Mouse (Mus musculus) Patski (cell line): Measurements from ENCODE around the gene Kremen2. TPM values are rescaled to one million over a fixed set of nuclear protein-coding genes. Genes with fewer than 3 reads are reported as not detected.

Experiments
- ATAC-seq: fragments of 100-300 bp; one replicate; pipeline ENCODE4 v1.8.0; 2021
- CTCF ChIA-PET: fragments of 350-600 bp; sonication (Branson Sonifier 250); formaldehyde crosslinking; loops from one replicate; lab custom pipeline; 2022; ENCODE audit warnings: inconsistent platforms; lab: Charles Lee
- POLR2A ChIA-PET: fragments of 350-600 bp; sonication (Branson Sonifier 250); formaldehyde crosslinking; loops from one replicate; lab custom pipeline; 2022; ENCODE audit warnings: antibody characterized with exemption, inconsistent platforms; lab: Charles Lee
- DNase-seq: peaks from one replicate; pipeline ENCODE4 v3.0.0-alpha.2; 2011; ENCODE audit warnings: low read depth, low spot score
- H3K27me3 ChIP-seq: fragments of 371-371 bp; one replicate; pipeline ENCODE4 v1.5.1; 2021
- CTCF ChIP-seq: fragments of 100-300 bp; IDR thresholded peaks from one replicate; pipeline ENCODE4 v1.5.1; 2021
- in situ Hi-C: fragments of 300-500 bp; cut with MboI; formaldehyde crosslinking; loops from 3 replicates; pipeline ENCODE4 v1.11.1; 2018; ENCODE audit warnings: low pct_unique_long_range_greater_than_20kb, mixed read lengths
- polyA plus RNA-seq: library from polyadenylated mRNA; unstranded; gene quantifications from one replicate; pipeline ENCODE4 v1.2.3, GENCODE M21; 2021

The Kremen2 gene
- polyA plus RNA-seq, 1 experiment from 2014 or later: not detected

GRCm38 (mm10) chr17:23694491-23694890, 51.1 kb downstream of the Kremen2 start:
- no peaks in the 10 kb centered on the region for H3K27me3 ChIP-seq
- in situ Hi-C loops: no loop called here
- DNase-seq: no peak
- ATAC-seq: peak; percentile 77
- ChIA-PET CTCF (interaction anchor here (1.1 to 3.0 kb wide), 5 partner anchors 10 to 30 kb away, joined by 3 to 16 read pairs (median 6); partner anchors contain the start of gene Cldn9), POLR2A (no interaction called here)
- TF ChIP-seq CTCF: no peak

Other genes starting within 250 kb of the Kremen2 start
- 8.6 TPM for gene Zfp213, start 181.6 kb downstream of the Kremen2 start, polyA plus RNA-seq
- gene Zfp13, start 146.3 kb downstream of the Kremen2 start, polyA plus RNA-seq: 6.8 TPM
- not detected for gene Zscan10, start 145.0 kb downstream of the Kremen2 start, polyA plus RNA-seq
- not detected for gene Mmp25, start 100.6 kb downstream of the Kremen2 start, polyA plus RNA-seq
- 0.22 TPM for gene Bicdl2, start 85.3 kb downstream of the Kremen2 start, polyA plus RNA-seq
- 261 TPM for gene Hcfc1r1, start 72.2 kb downstream of the Kremen2 start, polyA plus RNA-seq
- 32.9 TPM for gene Thoc6, start 72.0 kb downstream of the Kremen2 start, polyA plus RNA-seq
- 421 TPM for gene Tnfrsf12a, start 68.4 kb downstream of the Kremen2 start, polyA plus RNA-seq
- gene Cldn6, start 66.6 kb downstream of the Kremen2 start, polyA plus RNA-seq: not detected
- gene Cldn9, start 61.8 kb downstream of the Kremen2 start, polyA plus RNA-seq: 0.05 TPM
- gene 1520401A03Rik, start 23.1 kb downstream of the Kremen2 start, polyA plus RNA-seq: not detected
- 13.3 TPM for gene Pkmyt1, start 19.5 kb downstream of the Kremen2 start, polyA plus RNA-seq
- 7.3 TPM for gene Paqr4, start 5.0 kb downstream of the Kremen2 start, polyA plus RNA-seq
- gene Flywch1, start 25.8 kb upstream of the Kremen2 start, polyA plus RNA-seq: 96.0 TPM
- gene Flywch2, start 40.2 kb upstream of the Kremen2 start, polyA plus RNA-seq: 7.9 TPM
- 314 TPM for gene Srrm2, start 44.7 kb upstream of the Kremen2 start, polyA plus RNA-seq
- gene Elob, start 83.3 kb upstream of the Kremen2 start, polyA plus RNA-seq: 610 TPM
- gene Prss33, start 90.2 kb upstream of the Kremen2 start, polyA plus RNA-seq: not detected
- gene Prss32, start 98.0 kb upstream of the Kremen2 start, polyA plus RNA-seq: 0.45 TPM
- 0.35 TPM for gene Prss41, start 98.3 kb upstream of the Kremen2 start, polyA plus RNA-seq
- gene Prss21, start 122.2 kb upstream of the Kremen2 start, polyA plus RNA-seq: not detected
- gene Dcpp1, start 135.0 kb upstream of the Kremen2 start, polyA plus RNA-seq: not detected
- gene Dcpp2, start 135.0 kb upstream of the Kremen2 start, polyA plus RNA-seq: not detected
- gene Dcpp3, start 171.6 kb upstream of the Kremen2 start, polyA plus RNA-seq: not detected
- not detected for gene Sbp, start 195.8 kb upstream of the Kremen2 start, polyA plus RNA-seq
- gene Sbpl, start 209.4 kb upstream of the Kremen2 start, polyA plus RNA-seq: not detected
- gene Prss30, start 234.7 kb upstream of the Kremen2 start, polyA plus RNA-seq: 0.05 TPM